Mouse (Mus musculus): Measurements from ENCODE around the gene Prr7.

Gene Prr7

GRCm38 (mm10) chr13:55510332-55510667 is 46.2 kb downstream of the Prr7 start:
- DNase-seq, result no peak

- DNase-seq, result no peak
Measured at GRCm38 (mm10) chr13:55510668-55511491, 46.8 kb downstream of the Prr7 start.

GRCm38 (mm10) chr13:55511492-55511861 is 47.4 kb downstream of the Prr7 start:
- DNase-seq, result no peak

GRCm38 (mm10) chr13:55512379-55513031 is 48.4 kb downstream of the Prr7 start:
- peak; percentile 75 for DNase-seq

GRCm38 (mm10) chr13:55513111-55513748 is 49.2 kb downstream of the Prr7 start, which contains the start of gene Pdlim7:
TSS of gene Pdlim7 (minus strand) at chr13:55513676.
- DNase-seq, result peak; percentile 91

- no peak for DNase-seq
Measured at GRCm38 (mm10) chr13:55513828-55514227, 49.8 kb downstream of the Prr7 start.

GRCm38 (mm10) chr13:55516955-55517354 is 52.9 kb downstream of the Prr7 start:
- peak; percentile 79 for DNase-seq

- no peak for DNase-seq
Measured at GRCm38 (mm10) chr13:55519606-55520005, 55.5 kb downstream of the Prr7 start.

GRCm38 (mm10) chr13:55522730-55523129 is 58.7 kb downstream of the Prr7 start:
- DNase-seq, result no peak

Measured in cerebellum, adult 9-11 months (tissue).